Mouse (Mus musculus) gastrocnemius, adult 18-20 months (tissue): ENCODE measurements at regions not wholly inside any gene's neighbourhood (a gene's known extent, or its start where the extent isn't known, plus 50 kb on each side); places are given as distances from the start of the nearest gene placed in this dataset.

Experiments
- DNase-seq: peaks from one replicate; pipeline ENCODE4 v3.0.0; 2021; ENCODE audit warnings: low spot score

DNA sequence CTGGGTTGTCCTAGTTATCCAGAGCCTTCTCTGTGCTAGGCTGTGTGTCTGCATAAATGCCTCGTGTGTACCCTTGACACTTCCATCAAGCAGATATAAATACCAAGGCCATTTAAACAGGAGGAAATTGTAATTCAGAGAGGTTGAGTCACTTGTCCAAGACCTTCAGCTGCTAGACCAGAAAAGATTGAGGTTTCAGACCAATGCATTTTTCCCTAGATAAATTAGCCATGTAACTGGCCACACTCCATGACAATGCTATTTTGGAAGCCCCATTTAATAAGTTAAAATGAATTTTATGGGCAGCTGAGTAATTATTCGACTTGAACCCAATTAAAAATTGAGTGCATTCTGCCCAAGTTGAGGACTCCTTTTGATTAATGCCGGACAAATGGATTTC is 509.6 kb downstream of the 1810013L24Rik start:
- no peak for DNase-seq

DNA sequence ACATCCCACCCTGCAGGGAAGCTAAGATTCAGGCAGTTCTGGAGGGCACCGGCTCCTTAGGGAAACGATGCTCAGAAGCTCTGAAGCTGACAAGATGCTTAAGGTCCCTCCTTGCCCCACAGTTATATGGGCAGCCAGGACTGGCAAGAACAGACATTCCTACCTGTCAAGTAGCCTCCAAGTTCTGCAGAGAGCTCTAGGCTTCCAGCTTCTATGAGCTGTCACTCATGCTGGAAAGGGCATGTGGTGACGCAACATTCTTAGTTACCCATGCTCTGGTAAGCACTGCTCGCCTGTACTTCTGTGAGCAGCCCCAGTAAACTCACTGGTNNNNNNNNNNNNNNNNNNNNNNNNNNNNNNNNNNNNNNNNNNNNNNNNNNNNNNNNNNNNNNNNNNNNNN is 511.3 kb downstream of the 1810013L24Rik start:
- no peak for DNase-seq

DNA sequence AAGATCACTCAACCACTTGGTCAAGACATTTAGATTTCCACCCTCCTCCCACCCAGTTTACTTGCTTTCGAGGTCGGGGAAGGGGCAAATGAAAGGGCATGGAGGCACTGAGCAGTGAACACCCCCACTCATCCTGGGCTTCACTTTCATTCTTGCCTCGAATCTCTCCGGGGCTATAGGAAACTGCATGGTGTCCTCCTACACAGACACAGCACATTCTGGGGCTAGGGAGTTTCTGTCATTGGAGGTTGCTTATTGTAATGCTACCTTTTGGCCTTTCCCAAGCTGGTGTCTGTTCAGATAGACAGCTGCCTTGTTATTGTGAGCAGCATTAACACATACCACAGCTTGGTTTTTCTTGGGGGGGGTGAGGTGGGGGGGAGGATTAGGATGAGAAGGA is 523.9 kb downstream of the 1810013L24Rik start:
- DNase-seq = no peak

DNA sequence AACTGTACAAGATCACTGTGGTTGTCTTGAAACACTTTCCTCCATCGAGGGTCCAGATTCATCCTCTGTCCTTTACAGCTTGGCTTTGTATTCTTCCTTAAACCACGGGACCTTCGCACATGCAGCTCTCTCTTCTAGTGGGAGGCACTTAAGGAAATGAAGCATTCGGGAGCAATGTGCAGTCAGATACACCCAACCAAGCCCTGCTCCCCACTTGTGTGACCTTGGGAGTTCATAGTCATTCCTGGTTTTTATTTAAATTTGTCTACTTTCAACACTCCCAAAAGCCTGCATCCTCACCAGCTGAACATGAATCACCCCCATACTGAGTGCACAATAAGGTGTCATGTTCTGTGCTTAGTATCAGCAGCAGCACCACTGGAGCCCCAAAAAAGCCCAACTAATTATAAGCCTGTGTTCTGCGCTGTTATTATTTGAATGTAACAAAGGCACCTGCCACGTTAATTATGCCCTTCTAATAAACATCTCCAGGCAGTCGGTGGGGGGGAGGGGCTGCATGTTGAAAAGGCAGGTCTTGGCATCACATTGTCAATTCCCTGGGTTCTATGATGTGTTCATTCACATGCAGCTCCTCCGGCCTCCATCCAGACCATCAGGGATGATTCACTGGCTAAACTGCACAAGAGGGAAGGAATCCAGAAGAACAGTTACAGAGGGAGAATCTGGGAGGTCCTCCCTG is 524.6 kb downstream of the 1810013L24Rik start:
- no peak for DNase-seq

DNA sequence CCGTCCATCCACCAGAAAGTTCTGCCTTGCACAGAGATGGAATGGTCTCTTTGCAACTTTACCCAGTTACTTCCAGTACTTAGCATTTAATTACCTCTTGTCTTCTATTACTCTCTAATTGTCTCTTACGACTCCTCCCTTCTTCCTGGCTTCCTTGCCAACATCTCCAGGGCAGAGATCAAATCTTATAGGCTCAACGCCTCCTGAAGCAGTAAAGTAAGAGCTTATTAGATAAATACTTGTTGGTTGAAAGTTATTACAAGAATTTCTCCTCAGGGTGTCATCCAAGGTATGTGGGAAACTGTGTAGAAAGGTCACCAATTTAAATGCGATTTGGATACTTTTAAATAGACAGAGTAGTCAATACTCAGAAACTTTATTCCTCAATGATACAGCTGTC is 528.8 kb downstream of the 1810013L24Rik start:
- no peak for DNase-seq

DNA sequence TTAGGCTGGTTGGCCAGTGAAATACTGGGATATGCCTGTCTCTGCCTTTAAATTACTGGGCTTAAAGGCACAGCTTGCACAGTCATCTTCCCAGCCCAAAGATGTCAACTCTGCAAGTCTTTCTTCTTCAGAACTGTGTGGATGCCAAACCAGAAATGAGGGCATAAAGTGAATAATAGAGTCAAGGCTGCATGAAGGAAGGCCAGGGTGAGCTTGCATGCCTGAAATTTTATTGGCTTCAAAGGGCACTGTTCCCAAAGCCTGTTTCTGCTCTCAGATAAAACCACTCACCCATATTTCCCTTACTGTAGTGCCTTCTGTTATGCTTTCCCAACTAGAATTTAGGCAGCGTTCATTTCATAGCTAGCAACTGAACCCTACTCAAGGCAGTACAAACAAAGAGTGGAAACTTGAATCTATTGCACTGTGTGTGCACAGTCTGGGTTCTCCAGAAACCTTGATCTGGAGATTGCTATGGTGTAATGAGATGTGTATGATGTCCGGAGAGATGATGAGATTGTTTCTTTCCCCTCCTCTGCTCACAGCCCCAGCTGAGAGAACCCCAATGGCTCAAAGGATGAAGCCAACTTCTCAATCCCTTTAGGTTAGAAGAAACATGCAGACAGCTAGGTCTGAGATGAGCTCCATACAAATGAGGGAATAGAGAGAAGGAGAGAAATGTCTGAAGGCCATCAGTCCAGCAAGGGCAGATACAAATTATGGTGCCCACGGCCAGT is 529.7 kb downstream of the 1810013L24Rik start:
- DNase-seq = no peak

DNA sequence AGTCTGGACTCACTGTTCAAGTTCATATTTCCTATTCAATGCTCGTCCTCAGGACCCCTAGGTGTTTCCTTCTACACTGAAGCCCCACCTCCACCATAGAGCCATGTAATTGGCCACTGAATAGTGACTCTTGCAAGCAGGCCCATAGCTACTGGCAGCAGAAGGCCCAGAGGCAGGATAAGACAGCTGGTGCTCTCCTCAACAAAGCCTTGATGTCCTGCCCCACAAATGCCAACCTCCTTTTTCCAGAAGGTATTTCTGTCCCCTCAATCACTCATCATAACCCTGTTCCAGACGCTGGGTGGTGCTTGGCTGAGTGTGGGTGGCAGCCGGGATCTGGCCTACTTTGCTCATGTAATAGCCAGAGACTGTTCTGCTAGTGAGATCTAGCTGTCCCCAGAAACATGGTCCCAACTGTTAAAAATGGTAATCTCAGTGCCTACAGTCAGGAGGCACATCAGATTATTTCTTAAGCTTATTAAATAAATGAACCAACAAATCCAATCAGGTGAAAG is 530.9 kb downstream of the 1810013L24Rik start:
- no peak for DNase-seq

DNA sequence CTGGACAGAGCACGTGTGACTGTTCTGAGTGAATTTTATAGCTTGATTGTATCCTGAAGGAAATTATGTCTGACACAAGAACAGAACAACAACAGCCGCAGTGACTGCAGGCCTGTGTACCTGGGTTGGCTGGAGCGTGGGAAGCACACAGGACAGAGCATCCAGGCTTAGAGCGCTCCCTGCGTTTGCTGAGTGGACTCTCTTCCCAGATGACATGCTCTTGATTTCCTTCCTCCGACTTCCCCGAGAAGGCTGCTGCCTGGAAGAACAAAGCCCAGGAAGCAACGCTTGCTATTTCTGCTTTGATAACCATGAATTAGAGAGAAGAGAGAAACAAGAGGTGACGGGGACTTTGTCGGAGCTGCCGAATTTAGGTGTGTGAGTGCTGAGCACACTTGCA is 532.2 kb downstream of the 1810013L24Rik start:
- no peak for DNase-seq

DNA sequence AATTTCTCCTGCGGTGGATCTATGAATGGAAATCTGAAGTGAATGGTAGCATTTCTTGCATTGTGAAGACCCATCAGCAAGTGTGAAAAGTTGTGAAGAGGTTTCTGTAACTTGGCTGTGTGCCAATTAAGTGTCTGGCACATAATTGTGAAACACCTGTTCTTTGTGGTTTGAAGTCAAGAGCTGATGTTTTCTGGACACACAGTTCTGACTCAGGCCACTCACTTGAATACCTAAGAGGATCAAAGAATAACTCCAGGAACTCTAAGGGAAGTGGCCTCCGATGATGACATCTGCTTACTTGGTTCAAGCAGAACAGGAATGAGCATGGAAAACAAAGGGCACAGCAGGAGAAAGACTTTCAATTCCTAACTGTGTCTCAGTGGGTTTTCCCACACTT is 534.2 kb downstream of the 1810013L24Rik start:
- no peak for DNase-seq

DNA sequence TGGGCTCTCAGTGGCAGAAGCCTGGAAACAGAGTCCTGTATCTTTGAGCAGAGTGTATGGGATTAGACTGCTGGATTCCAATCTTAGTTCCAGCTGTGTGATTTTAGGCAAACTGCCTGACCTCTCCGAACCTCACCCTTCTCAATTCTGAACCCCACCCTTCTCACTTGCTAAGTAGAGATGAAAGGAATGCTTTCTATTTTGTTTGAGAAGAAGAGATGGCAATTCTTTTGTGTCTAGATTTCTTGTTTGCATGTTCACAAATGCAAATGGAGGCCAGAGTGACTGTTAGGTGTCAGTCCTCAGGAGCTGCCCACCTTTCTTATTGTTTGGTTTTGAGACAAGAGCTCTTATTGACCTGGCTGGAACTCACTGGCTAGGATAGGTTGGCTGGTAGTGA is 561.1 kb downstream of the 1810013L24Rik start:
- DNase-seq = no peak

DNA sequence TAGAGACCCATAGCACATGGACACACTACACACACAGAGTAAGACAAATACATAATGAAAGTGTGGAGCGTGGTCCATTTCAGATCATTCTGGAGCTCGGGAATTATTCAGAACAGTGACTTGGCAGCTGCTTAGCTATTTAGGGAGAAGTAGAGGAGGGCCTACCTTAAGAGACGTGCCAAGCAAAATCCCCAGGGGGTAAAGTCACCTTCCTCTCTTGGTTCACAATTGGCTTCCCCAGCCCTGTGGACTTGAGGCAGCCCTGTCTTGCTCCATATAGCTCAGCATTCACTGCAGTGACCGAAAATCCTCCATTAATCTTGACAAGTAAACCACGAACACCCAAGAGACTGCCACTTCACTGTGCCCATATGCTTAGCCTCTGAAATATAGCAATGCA is 574.8 kb downstream of the 1810013L24Rik start:
- no peak for DNase-seq

DNA sequence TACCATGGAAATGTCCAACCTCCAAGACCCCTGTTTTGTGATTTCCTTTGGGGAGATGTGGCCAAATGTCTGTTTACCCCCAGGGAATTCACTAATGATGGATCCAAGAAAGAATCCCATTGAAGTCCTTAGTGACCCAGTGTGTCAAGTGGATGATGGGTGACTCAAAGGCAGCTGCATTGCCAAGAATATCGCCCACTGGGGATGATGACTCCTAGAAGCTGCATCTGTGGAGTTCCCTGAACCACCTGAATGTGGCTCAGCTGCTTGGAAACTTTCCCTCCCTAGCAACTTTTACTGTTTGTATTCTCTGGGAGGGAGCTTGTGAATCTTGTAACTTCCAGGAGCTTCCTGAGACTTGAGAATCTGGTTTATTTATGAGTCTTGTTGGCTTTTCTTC is 578.3 kb downstream of the 1810013L24Rik start:
- DNase-seq = no peak

DNA sequence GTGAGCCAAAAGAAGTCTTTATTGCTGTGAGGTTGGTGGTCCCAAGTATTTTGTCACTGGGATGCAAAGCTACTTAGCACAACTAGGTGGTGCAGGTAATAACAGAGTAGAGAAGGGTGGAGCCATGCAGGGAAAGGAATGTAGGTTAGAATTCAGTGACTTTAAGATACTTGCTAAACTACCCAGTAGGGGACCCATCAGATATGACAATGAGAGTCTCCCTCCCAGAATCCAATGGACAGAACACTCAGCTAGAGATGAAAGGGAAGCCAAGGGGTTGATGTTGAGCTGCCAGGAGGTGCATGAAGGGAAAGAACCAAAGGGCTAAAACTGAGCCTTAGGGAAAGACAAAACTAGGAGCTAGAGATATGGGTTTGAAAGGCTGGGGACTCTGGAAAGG is 564.9 kb downstream of the Grin2a start:
- DNase-seq = no peak

DNA sequence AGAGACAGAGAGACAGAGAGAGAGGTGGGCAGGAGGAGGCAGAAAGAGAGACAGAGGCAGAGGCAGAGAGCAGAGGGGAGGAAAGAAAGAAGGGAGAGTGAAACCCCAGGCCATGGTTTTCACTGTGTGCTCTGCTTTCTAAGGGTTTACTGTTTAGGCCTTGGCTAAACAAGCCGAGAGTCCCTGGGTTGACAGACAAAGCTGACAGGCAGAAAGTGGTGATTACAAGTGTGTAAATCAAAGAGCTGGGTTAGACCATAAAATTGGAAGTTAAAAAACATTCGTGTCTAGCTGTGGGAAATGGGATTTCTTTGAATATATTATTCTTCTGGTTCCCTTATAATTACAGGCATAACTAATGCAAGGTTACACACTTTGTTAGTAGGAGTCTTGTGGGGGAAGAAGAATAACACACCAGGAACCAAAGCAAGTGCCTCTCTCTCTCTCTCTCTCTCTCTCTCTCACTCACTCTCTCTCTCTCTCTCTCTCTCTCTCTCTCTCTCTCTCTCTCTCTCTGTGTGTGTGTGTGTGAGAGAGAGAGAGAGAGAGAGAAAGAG is 556.0 kb downstream of the Grin2a start:
- DNase-seq = no peak

DNA sequence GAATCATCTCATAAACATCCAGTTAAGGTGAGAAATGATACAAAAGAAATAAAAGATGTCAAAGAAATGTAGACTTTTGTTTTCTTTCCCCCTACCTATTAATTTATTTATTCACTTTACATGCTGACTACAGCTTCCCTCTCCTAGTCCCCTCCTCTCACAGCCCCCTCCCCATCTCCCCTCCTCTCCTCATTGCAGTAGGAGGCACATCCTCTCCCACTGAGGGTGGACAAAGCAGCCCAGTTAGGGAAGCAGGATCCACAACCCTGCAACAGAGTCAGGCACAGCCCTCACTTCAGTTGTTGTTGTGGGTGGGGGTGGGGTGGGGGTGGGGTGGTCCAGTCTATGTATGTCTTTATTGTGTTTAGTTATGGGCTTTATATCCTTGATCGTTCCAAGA is 555.5 kb downstream of the Grin2a start:
- no peak for DNase-seq

DNA sequence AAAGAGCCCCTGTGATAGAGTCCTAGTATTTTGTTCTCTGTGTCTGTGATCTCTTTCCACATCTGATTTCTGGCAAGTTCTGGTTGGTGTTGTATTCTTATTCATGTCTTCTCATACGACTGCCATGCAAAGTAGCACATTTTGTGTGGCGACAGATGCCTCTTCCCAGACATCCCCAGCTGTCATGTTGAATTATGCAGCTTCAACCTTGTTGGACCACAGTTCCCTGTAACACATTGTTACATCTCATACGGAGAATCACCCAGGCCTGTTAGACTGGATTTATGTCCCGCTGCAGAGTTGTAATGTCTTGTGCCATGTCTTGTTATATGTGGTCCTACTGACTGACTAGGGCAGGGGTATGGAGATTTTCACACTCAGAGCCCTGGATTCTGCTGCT is 543.3 kb downstream of the Grin2a start:
- DNase-seq = no peak

DNA sequence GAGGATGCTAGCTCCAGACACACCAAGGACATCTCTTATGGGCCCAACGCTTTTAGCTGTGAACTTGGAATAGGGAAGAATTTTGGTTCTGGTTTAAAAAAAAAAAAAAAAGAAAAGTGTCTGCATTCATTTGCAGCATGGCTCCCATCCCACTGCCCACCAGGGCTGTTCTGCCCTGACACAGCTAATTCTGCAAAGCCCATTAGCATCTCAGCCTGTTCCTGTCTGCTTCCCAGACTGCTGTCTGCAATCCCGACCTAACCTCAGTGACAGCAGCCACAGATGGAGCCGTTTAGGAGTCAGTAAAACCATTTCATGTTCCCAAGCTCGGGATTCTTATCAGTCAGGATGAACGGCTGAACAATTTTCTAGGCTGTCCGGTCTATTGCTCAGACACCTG is 537.8 kb downstream of the Grin2a start:
- DNase-seq = no peak

DNA sequence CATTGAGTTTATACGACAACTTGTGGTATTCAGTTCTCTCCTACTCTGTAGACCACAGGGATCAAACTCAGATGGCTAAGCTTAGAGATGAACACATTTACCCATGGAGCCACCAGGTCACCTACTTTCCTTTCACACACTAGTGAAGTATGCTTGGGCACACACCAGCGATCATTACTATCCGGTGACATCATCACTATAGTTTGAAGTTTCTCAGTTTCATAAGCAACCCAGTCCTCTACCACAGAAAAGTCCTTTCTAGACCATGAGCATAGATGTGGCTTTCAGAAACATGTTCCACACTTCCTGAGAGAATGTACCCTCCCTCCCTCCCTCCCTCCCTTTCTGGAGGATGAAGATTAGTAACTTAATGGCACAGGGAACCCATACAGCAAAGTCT is 532.9 kb downstream of the Grin2a start:
- no peak for DNase-seq

DNA sequence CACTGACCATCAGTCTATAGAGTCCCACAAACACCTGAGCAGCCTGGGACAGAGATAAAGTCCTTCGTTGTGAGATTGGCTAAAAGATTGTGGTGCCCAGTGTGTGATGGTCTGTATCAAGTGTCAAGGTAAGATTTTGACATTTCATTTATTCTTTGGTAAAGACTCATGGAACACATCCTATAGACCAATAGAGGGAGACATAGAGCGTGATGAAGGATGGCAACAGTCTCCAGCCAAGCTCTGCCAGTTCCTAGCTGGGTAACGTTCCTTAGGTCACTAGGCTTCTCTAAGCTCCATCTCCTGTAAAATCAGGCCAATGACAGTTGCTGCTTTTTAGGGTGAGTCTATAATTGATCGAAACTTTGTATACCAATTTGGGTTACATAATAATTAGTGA is 526.0 kb downstream of the Grin2a start:
- no peak for DNase-seq

DNA sequence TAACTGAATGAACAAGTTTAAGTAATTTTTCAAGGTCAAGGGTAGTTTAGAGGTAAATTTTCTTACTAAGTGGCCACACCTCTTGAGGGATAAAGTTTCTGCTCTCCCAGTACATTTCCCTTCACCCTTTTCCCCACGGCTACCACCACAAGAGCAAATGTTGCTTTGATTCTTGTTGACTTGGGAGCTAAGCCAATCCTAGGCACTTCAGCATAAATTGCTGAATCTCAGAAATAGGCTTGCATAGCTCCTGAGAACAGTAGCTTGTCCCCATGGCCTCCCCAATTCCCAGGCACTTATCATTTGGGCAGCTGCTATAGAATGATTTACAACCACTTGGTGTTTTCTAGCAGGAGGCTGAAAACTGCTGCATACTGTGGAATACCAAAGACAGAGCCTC is 510.1 kb downstream of the Grin2a start:
- no peak for DNase-seq

DNA sequence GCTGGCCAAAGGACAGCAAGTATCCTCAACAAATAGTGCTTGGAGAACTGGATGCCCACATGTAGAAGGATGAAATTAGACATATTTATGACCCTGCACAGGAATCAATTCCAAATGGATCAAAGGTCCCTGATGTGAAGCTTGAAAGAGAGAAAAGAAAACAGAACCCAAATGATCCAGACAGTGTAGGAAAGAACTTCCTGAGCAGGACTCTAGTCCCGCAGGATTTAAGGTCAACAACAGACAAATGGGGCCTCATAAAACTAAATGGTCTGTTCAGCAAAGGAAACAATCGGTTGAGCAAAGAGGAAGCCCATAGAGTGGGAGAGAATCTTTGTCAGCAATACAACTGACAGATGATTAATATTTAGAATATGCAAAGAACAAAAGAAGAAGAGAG is 497.1 kb downstream of the Grin2a start:
- no peak for DNase-seq

DNA sequence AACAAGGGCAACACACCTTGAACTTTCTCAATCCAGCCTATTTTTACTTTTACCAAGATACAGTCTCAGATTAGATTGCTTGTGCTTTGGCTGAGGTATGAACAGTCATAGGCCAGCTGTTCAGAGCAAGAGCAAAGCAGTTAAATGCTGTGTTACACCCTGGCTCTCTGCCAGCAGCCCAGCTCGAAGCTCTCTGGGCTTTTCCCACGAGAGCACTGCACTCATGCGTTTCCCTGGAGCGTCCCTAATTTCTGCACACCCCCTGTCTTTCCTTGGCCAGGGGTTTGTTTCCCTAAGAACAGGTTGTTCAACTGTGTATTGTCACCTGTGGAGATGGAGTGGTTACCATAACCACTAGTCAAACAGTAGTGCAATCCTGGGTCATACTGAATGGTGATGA is 493.6 kb downstream of the Grin2a start:
- no peak for DNase-seq

DNA sequence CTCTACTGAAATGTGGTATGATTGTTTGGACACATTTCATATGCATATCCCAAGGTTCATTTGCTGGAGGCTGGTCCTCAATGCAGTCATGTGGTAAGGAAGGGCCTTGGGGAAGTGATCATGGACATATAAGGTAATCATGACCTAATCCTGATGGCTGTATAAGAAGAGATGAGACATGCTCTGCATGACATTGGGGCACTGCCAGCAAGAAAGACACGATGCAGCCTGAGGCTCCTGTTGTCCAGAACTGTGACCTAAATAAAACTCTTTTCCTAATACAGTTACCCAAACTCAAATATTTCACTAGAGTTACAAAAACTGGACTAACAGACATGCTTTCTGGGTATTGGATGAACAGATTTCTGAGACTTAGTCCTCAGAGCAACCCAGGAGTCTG is 485.7 kb downstream of the Grin2a start:
- DNase-seq = no peak
